Mouse (Mus musculus): Measurements from ENCODE around the gene Nom1.

Nom1 gene

GRCm38 (mm10) chr5:29470851-29471394 is 36.5 kb downstream of the Nom1 start:
- peak; percentile 40 for DNase-seq (ENCODE audit: low spot score)

- DNase-seq (ENCODE audit: low spot score) = no peak
These were observed 36.9 kb downstream of the Nom1 start for GRCm38 (mm10) chr5:29471396-29471795.

GRCm38 (mm10) chr5:29471855-29472665 is 37.6 kb downstream of the Nom1 start:
- peak; percentile 16 for DNase-seq (ENCODE audit: low spot score)

- no peak for DNase-seq (ENCODE audit: low spot score)
These were observed 39.2 kb downstream of the Nom1 start for GRCm38 (mm10) chr5:29473551-29474245.

- DNase-seq (ENCODE audit: low spot score) = no peak
These were observed 39.9 kb downstream of the Nom1 start for GRCm38 (mm10) chr5:29474246-29474960.

GRCm38 (mm10) chr5:29475041-29475440 is 40.6 kb downstream of the Nom1 start:
- no peak for DNase-seq (ENCODE audit: low spot score)

GRCm38 (mm10) chr5:29475556-29475955 is 41.1 kb downstream of the Nom1 start:
- DNase-seq (ENCODE audit: low spot score) = peak; percentile 69

- DNase-seq (ENCODE audit: low spot score) = no peak
These were observed 41.6 kb downstream of the Nom1 start for GRCm38 (mm10) chr5:29476021-29476420.

GRCm38 (mm10) chr5:29477474-29478207 is 43.2 kb downstream of the Nom1 start:
- no peak for DNase-seq (ENCODE audit: low spot score)

GRCm38 (mm10) chr5:29478208-29479197 is 44.0 kb downstream of the Nom1 start, which contains the start of gene Mnx1:
Gene Mnx1, minus strand, starts transcription at chr5:29478470.
- no peak for DNase-seq (ENCODE audit: low spot score)

GRCm38 (mm10) chr5:29479198-29479593 is 44.7 kb downstream of the Nom1 start:
- no peak for DNase-seq (ENCODE audit: low spot score)

- no peak for DNase-seq (ENCODE audit: low spot score)
These were observed 49.3 kb downstream of the Nom1 start for GRCm38 (mm10) chr5:29483801-29484200.

GRCm38 (mm10) chr5:29484965-29485940 is 50.8 kb downstream of the Nom1 start:
- DNase-seq (ENCODE audit: low spot score) = peak; percentile 51

- DNase-seq (ENCODE audit: low spot score) = no peak
These were observed 51.5 kb downstream of the Nom1 start for GRCm38 (mm10) chr5:29485941-29486320.

GRCm38 (mm10) chr5:29487321-29487720 is 52.9 kb downstream of the Nom1 start:
- no peak for DNase-seq (ENCODE audit: low spot score)

- DNase-seq (ENCODE audit: low spot score) = peak; percentile 60
These were observed 72.5 kb downstream of the Nom1 start for GRCm38 (mm10) chr5:29507013-29507412.
